In genomic region chr7:28946271-28946610, GRCm38 (mm10) we compare ENCODE assay signal across 9 mouse cellular contexts. TPM values are rescaled to one million over a fixed set of nuclear protein-coding genes. Genes with fewer than 3 reads are reported as not detected.
A peak's percentile ranks its signal among the peaks of the same experiment; 100 is the strongest.
DNase-seq lines count a peak whose midpoint lies in the region; ATAC-seq and TF ChIP-seq lines count a peak whose summit lies in the region.
"Had no signal": no experiment of that assay in that cellular context is flagged by ENCODE, and none has a peak within 500 bp of the region (broad histone marks: within the 10 kb centered on the region; RNA-seq: fewer than 3 reads in every experiment).

No protein-coding gene starts in this region.

- H3K9ac ChIP-seq in ES-E14 (ENCODE audit: insufficient read depth, low read depth, low read length, poor library complexity, severe bottlenecking), result peak overlapping the region; percentile 14; the same call in 1 of the 2 replicates
- H3K9ac ChIP-seq in embryonic facial prominence, embryonic 13.5 days, result no peak overlapping the region
- H3K9ac ChIP-seq in liver, embryonic 15.5 days, result no peak overlapping the region

- 0 out of 2 replicates have a peak, but pooled peaks cover 2% of the 10 kb centered on the region for H3K36me3 ChIP-seq in kidney, adult 2 months (ENCODE audit: control insufficient read depth, insufficient read depth, low read length)
- H3K36me3 ChIP-seq in ES-E14 (ENCODE audit: control insufficient read depth, insufficient read depth, low read length, poor library complexity, severe bottlenecking), result peaks cover 14% of the 10 kb centered on the region
- H3K36me3 ChIP-seq in embryonic facial prominence, embryonic 13.5 days, result peaks cover 8% of the 10 kb centered on the region
- H3K36me3 ChIP-seq in liver, embryonic 15.5 days (replicated peaks), result peaks cover 46% of the 10 kb centered on the region

- no peak for TF ChIP-seq POLR2A in kidney, adult 2 months (IDR thresholded peaks at IDR 0.05; ENCODE audit: low read depth, low read length)

- peaks cover 71% of the 10 kb centered on the region for H3K4me1 ChIP-seq in kidney, adult 2 months (ENCODE audit: control insufficient read depth, insufficient read depth, low read length)
- peaks cover 35 to 40% of the 10 kb centered on the region in 2 experiments for H3K4me1 ChIP-seq in ES-E14 (ENCODE audit: control insufficient read depth in 2 of 2, insufficient read depth in 2 of 2, low read length in 2 of 2, poor library complexity in 1 of 2)
- peaks cover 90% of the 10 kb centered on the region for H3K4me1 ChIP-seq in embryonic facial prominence, embryonic 13.5 days
- H3K4me1 ChIP-seq in liver, embryonic 15.5 days (replicated peaks), result peaks cover 93% of the 10 kb centered on the region

- DNase-seq in kidney, adult 2 months, result no peak
- DNase-seq in kidney, postnatal 10 days, result no peak
- DNase-seq in ES-E14 (ENCODE audit: low read depth, low spot score), result no peak
- DNase-seq in adrenal gland, postnatal 10 days, result no peak
- no peak for DNase-seq in left cerebral cortex, adult 8-10 months (ENCODE audit: low spot score in 2 of 2)
- no peak for DNase-seq in layer of hippocampus, adult 8-10 months (ENCODE audit: low spot score in 2 of 2)
- DNase-seq: cerebellum, postnatal 14 days had no signal

- TF ChIP-seq CTCF in kidney, adult 2 months (conservative IDR thresholded peaks at IDR 0.05; ENCODE audit: insufficient read depth, insufficient read length, low read depth, low read length), result no peak

- H3K27ac ChIP-seq in kidney, adult 2 months (ENCODE audit: insufficient read depth, low read depth, low read length), result peak overlapping the region; percentile 79
- H3K27ac ChIP-seq in ES-E14 (ENCODE audit: insufficient read depth, low read depth, low read length, poor library complexity, severe bottlenecking), result peak overlapping the region; percentile 78
- peak overlapping the region; percentile 93 for H3K27ac ChIP-seq in embryonic facial prominence, embryonic 13.5 days
- peak overlapping the region; percentile 66 for H3K27ac ChIP-seq in liver, embryonic 15.5 days (replicated peaks)

- no peak overlapping the region for H3K4me3 ChIP-seq in kidney, adult 2 months (ENCODE audit: insufficient read depth, low read depth, low read length)
- no peak overlapping the region for H3K4me3 ChIP-seq in ES-E14 (ENCODE audit: insufficient read depth in 1 of 2, low read depth in 1 of 2, low read length in 2 of 2, poor library complexity in 1 of 2, severe bottlenecking in 1 of 2)
- H3K4me3 ChIP-seq in embryonic facial prominence, embryonic 13.5 days, result no peak overlapping the region
- no peak overlapping the region for H3K4me3 ChIP-seq in liver, embryonic 15.5 days (replicated peaks)

- in situ Hi-C loops in ES-E14 (cut with MboI; ENCODE audit: low sequenced_read_pairs in 2 of 2, unreplicated experiment in 2 of 2), result no loop called here

- H3K4me2 ChIP-seq in embryonic facial prominence, embryonic 13.5 days, result peak overlapping the region; percentile 34
- H3K4me2 ChIP-seq in liver, embryonic 15.5 days, result no peak overlapping the region

- no peak for ATAC-seq in embryonic facial prominence, embryonic 13.5 days (ENCODE audit: insufficient number of reproducible peaks, insufficient read depth, low FRiP score, low TSS enrichment, low read depth)
- ATAC-seq in liver, embryonic 15.5 days (ENCODE audit: insufficient read depth), result peak; percentile 33; the same call in 1 of the 2 replicates

- no peaks in the 10 kb centered on the region for H3K27me3 ChIP-seq in kidney, adult 2 months (replicated peaks; ENCODE audit: control insufficient read depth, insufficient read depth, low read length)
- H3K27me3 ChIP-seq in embryonic facial prominence, embryonic 13.5 days, result no peaks in the 10 kb centered on the region
- H3K27me3 ChIP-seq in liver, embryonic 15.5 days, result no peaks in the 10 kb centered on the region

- H3K9me3 ChIP-seq in ES-E14 (ENCODE audit: control insufficient read depth, insufficient read depth, low read depth, low read length), result no peaks in the 10 kb centered on the region
- H3K9me3 ChIP-seq in embryonic facial prominence, embryonic 13.5 days, result no peaks in the 10 kb centered on the region
- no peaks in the 10 kb centered on the region for H3K9me3 ChIP-seq in liver, embryonic 15.5 days (replicated peaks)

- WGBS in kidney, adult 2 months, result 24% methylated on average over 1 of the region's 1 CpGs
- 10% methylated on average over 1 of the region's 1 CpGs for WGBS in embryonic facial prominence, embryonic 13.5 days
- WGBS in liver, embryonic 15.5 days (ENCODE audit: insufficient replicate concordance), result 14% methylated on average over 1 of the region's 1 CpGs

TF ChIP-seq in ES-E14, 5 proteins besides CTCF, POLR2A, EP300 and RAD21:
- TF ChIP-seq CHD2 (IDR thresholded peaks at IDR 0.05; ENCODE audit: low read depth, low read length) (no peak), MAFK (IDR thresholded peaks at IDR 0.05; ENCODE audit: insufficient read depth, low read depth, low read length) (no peak), ZNF384 (IDR thresholded peaks at IDR 0.05; ENCODE audit: low read depth, low read length) (no peak), ZC3H11A (IDR thresholded peaks at IDR 0.05; ENCODE audit: borderline replicate concordance, low read depth, low read length) (no peak)

RNA-seq across cellular contexts. Expression of gene Actn4, which starts 15.9 kb away (rescaled TPM):
- polyA plus RNA-seq in kidney, adult 2 months (2012; rRNA removed), result 340 and 367 TPM in 2 replicates
- total RNA-seq in ES-E14 (2012; rRNA removed), result 566 and 627 TPM in 2 replicates
- 232 and 258 TPM in 2 replicates for polyA plus RNA-seq in embryonic facial prominence, embryonic 13.5 days (2015; fragmentation: Nextera tagmentation; extraction: Ambion mirVana)
- polyA plus RNA-seq in liver, embryonic 15.5 days (2015; fragmentation: Nextera tagmentation; extraction: Ambion mirVana), result 126 and 147 TPM in 2 replicates
- 100 to 1,000 TPM; 236 to 261 TPM for total RNA-seq in adrenal gland, postnatal 10 days (2021)
- 100 to 1,000 TPM; 161 to 178 (median 177) TPM for total RNA-seq in left cerebral cortex, adult 8-10 months (2022)
- 100 to 1,000 TPM; 136 to 138 (median 137) TPM for total RNA-seq in layer of hippocampus, adult 8-10 months (2022)

RNA-seq across cellular contexts. Expression of gene Eif3k, which starts 35.4 kb away (rescaled TPM):
- 321 and 343 TPM in 2 replicates for polyA plus RNA-seq in kidney, adult 2 months (2012; rRNA removed)
- 474 and 500 TPM in 2 replicates for total RNA-seq in ES-E14 (2012; rRNA removed)
- 453 and 455 TPM in 2 replicates for polyA plus RNA-seq in embryonic facial prominence, embryonic 13.5 days (2015; fragmentation: Nextera tagmentation; extraction: Ambion mirVana)
- 209 and 222 TPM in 2 replicates for polyA plus RNA-seq in liver, embryonic 15.5 days (2015; fragmentation: Nextera tagmentation; extraction: Ambion mirVana)
- total RNA-seq in adrenal gland, postnatal 10 days (2021), result 100 to 1,000 TPM; 240 to 250 TPM
- 100 to 1,000 TPM; 197 to 208 (median 204) TPM for total RNA-seq in left cerebral cortex, adult 8-10 months (2022)
- total RNA-seq in layer of hippocampus, adult 8-10 months (2022), result 100 to 1,000 TPM; 182 to 214 (median 197) TPM

RNA-seq across cellular contexts. Expression of gene Map4k1, which starts 35.6 kb away (rescaled TPM):
- polyA plus RNA-seq in kidney, adult 2 months (2012; rRNA removed), result 2.3 and 6.2 TPM in 2 replicates
- total RNA-seq in ES-E14 (2012; rRNA removed), result 14.8 and 15.6 TPM in 2 replicates
- polyA plus RNA-seq in embryonic facial prominence, embryonic 13.5 days (2015; fragmentation: Nextera tagmentation; extraction: Ambion mirVana), result 7.7 and 9.9 TPM in 2 replicates
- polyA plus RNA-seq in liver, embryonic 15.5 days (2015; fragmentation: Nextera tagmentation; extraction: Ambion mirVana), result 21.6 and 26.3 TPM in 2 replicates
- total RNA-seq in adrenal gland, postnatal 10 days (2021), result 1 to 10 TPM; 3.3 to 4.9 TPM
- 1 to 10 TPM in 3 of 4 experiments, under 1 TPM in 1; 0.99 to 3.7 (median 2.1) TPM for total RNA-seq in left cerebral cortex, adult 8-10 months (2022)
- 1 to 10 TPM; 1.3 to 3.5 (median 1.7) TPM for total RNA-seq in layer of hippocampus, adult 8-10 months (2022)
